Mouse (Mus musculus): ENCODE measurements around the gene Hbs1l.

- TF ChIP-seq POLR2A (IDR thresholded peaks at IDR 0.05; ENCODE audit: borderline replicate concordance, insufficient read depth, low read length) (no peak), CTCF (IDR thresholded peaks at IDR 0.05; ENCODE audit: borderline replicate concordance, insufficient read depth, low read depth, low read length) (no peak)
Measured at GRCm38 (mm10) chr10:21349449-21349848, 53.7 kb downstream of the Hbs1l start.
